Mouse (Mus musculus) brain, embryonic 14.5 days (tissue): ENCODE measurements around the gene Hist2h3b.

Experiments used
- CTCF ChIP-seq: fragments of 200-500 bp; IDR thresholded peaks from 2 replicates; pipeline ENCODE4 v1.5.1; 2012; ENCODE audit warnings: inconsistent platforms, mild to moderate bottlenecking, moderate library complexity, borderline replicate concordance; ENCODE audit not compliant: insufficient read depth, insufficient read length; ENCODE audit errors: extremely low read depth
- POLR2A ChIP-seq: fragments of 200-500 bp; IDR thresholded peaks from 2 replicates; pipeline ENCODE4 v1.6.1; 2012; ENCODE audit warnings: mild to moderate bottlenecking, inconsistent platforms, borderline replicate concordance; ENCODE audit not compliant: poor library complexity, insufficient read depth, insufficient read length, severe bottlenecking; ENCODE audit errors: extremely low read depth

- TF ChIP-seq POLR2A: no peak
- TF ChIP-seq CTCF: no peak; the same call in 1 of the 2 replicates
Measured at GRCm38 (mm10) chr3:96277428-96277799, 9.0 kb downstream of the Hist2h3b start.
